Mouse (Mus musculus): Measurements from ENCODE around the gene Gpr182. TPM values are rescaled to one million over a fixed set of nuclear protein-coding genes. Genes with fewer than 3 reads are reported as not detected.
A peak's percentile ranks its signal among the peaks of the same experiment; 100 is the strongest.

Gpr182 gene
- polyA plus RNA-seq, 1 experiment from 2014 or later = 19.0 TPM

DNA sequence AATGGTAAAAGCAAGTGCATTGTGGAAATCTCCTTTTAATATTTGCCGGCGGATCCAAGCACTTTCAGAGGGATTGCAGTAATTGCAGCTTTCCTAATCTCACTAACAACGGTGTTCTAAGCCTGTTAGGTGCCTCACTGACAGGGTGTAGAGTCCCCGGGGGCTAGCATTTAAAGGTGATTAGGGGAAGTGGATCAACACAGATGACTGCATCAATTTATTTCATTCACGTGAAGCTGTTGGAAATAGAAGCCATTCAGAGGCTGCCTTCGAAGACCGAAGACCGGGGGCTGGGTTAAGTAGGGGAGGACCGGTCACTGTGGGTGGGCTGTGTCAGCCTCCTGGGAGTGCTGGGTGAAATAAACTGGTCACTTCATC lies 20.6 kb downstream of the Gpr182 start:
- Histone ChIP-seq H3K9me3 (replicated peaks; ENCODE audit: control insufficient read depth, low read length) (no peaks in the 10 kb centered on the region), H3K27me3 (ENCODE audit: control insufficient read depth, insufficient read depth, low read length) (peaks cover 6% of the 10 kb centered on the region; the same call in 1 of the 2 replicates), H3K4me2 (ENCODE audit: low read depth, low read length) (no peak overlapping the region), H3K4me1 (ENCODE audit: control insufficient read depth, insufficient read depth, low read length) (no peaks in the 10 kb centered on the region), H3K27ac (ENCODE audit: low read length) (no peak overlapping the region), H3K4me3 (ENCODE audit: low read length) (no peak overlapping the region), H3K9ac (ENCODE audit: low read length) (no peak overlapping the region), H3K36me3 (ENCODE audit: control insufficient read depth, insufficient read depth) (no peaks in the 10 kb centered on the region)
- ATAC-seq (replicated peaks; ENCODE audit: extremely low read depth, insufficient read depth, low FRiP score) = no peak
- 55% methylated on average over 9 of the region's 9 CpGs for WGBS

DNA sequence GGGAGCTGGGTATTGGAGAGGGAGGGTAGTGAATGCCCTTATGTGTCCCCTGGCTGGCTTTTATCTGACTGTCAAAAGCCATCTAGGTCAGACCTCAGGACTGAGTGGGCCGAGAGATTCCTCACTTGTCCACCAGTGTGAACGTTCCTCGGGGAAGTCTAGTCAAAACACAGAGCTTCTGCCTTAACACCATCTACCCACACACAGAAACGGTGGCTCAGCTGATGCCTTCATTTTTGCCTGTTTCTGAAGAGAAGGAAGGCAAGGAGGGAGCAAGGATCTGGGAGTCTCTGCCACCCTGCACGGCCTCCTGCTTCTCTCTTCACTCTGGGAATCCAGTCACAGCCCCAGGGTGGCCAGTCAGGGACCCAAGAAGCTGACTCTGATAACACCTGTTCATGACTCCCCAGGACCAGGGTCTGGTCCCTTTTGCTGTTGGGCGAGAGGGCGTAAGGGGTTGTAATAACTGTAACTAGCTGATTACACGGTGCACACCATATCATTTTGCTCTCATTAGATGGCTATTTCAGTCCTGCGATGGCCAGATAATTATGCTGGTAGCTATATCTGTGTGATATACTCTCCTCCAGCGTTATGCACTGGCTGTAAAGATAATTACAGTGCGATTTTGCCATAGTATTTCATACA lies 21.1 kb downstream of the Gpr182 start:
- no peaks in the 10 kb centered on the region for H3K36me3 ChIP-seq (ENCODE audit: control insufficient read depth, insufficient read depth)

DNA sequence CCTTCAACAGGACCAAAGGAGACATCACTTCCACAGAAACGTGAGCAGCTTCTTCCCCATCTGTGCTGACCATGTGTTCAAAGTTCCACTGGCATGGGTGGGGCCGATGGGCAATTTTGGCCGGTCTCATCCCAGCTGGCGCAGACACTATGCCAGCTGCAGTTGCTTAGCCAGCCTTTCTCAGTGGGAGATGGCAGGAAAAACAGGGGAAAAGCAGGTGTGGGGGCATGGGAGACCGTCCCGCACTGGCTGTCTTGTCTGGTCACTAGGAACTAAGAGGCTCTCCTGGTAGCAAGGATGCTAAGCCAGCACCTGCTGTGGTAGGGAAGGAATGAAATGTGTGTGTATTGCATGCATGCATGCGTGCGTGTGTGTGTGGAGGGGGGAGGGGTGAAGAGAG lies 23.1 kb downstream of the Gpr182 start:
- no peaks in the 10 kb centered on the region for H3K4me1 ChIP-seq (ENCODE audit: control insufficient read depth, insufficient read depth, low read length)
- no peak overlapping the region for H3K4me2 ChIP-seq (ENCODE audit: low read depth, low read length)
- H3K27ac ChIP-seq (ENCODE audit: low read length) = no peak overlapping the region
- 72% methylated on average over 8 of the region's 8 CpGs for WGBS
- H3K27me3 ChIP-seq (ENCODE audit: control insufficient read depth, insufficient read depth, low read length) = peaks cover 13% of the 10 kb centered on the region
- no peaks in the 10 kb centered on the region for H3K36me3 ChIP-seq (ENCODE audit: control insufficient read depth, insufficient read depth)
- no peak overlapping the region for H3K9ac ChIP-seq (ENCODE audit: low read length)
- H3K4me3 ChIP-seq (ENCODE audit: low read length) = no peak overlapping the region
- H3K9me3 ChIP-seq (replicated peaks; ENCODE audit: control insufficient read depth, low read length) = no peaks in the 10 kb centered on the region
- no peak for ATAC-seq (replicated peaks; ENCODE audit: extremely low read depth, insufficient read depth, low FRiP score)

More for the DNA sequence above, 21.1 kb downstream of the Gpr182 start:
- no peak overlapping the region for H3K4me3 ChIP-seq (ENCODE audit: low read length)
- no peaks in the 10 kb centered on the region for H3K9me3 ChIP-seq (replicated peaks; ENCODE audit: control insufficient read depth, low read length)
- no peak overlapping the region for H3K27ac ChIP-seq (ENCODE audit: low read length)
- WGBS = 59% methylated on average over 11 of the region's 11 CpGs
- no peak overlapping the region for H3K4me2 ChIP-seq (ENCODE audit: low read depth, low read length)
- ATAC-seq (replicated peaks; ENCODE audit: extremely low read depth, insufficient read depth, low FRiP score) = no peak
- H3K9ac ChIP-seq (ENCODE audit: low read length) = no peak overlapping the region
- H3K4me1 ChIP-seq (ENCODE audit: control insufficient read depth, insufficient read depth, low read length) = no peaks in the 10 kb centered on the region
- peaks cover 11% of the 10 kb centered on the region for H3K27me3 ChIP-seq (ENCODE audit: control insufficient read depth, insufficient read depth, low read length)

DNA sequence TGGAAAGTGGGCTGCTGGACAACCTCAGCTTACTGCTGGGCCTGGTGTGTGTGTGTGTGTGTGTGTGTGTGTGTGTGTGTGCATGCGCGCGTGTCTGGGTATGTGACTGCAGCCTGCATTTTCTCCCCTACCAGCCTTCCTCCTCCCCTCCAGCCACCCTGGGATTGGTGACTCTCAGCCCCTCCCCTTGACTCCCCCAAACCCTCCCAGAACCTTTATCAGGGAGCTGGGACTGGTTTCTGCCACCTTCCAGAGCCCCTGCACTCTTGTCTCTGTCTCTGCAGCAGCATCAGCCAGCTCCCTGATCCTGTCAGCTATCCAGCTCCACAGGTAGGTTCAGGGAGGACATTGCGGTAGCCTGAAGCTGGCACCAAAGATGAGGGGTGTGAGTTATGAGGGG lies 26.4 kb downstream of the Gpr182 start:
- Histone ChIP-seq H3K9me3 (replicated peaks; ENCODE audit: control insufficient read depth, low read length) (no peaks in the 10 kb centered on the region), H3K9ac (ENCODE audit: low read length) (no peak overlapping the region), H3K4me1 (ENCODE audit: control insufficient read depth, insufficient read depth, low read length) (0 out of 2 replicates have a peak, but pooled peaks cover 2% of the 10 kb centered on the region), H3K4me2 (ENCODE audit: low read depth, low read length) (no peak overlapping the region), H3K36me3 (ENCODE audit: control insufficient read depth, insufficient read depth) (no peaks in the 10 kb centered on the region), H3K4me3 (ENCODE audit: low read length) (no peak overlapping the region), H3K27me3 (ENCODE audit: control insufficient read depth, insufficient read depth, low read length) (peaks cover 32% of the 10 kb centered on the region), H3K27ac (ENCODE audit: low read length) (no peak overlapping the region)
- ATAC-seq (replicated peaks; ENCODE audit: extremely low read depth, insufficient read depth, low FRiP score) = no peak
- 44% methylated on average over 4 of the region's 4 CpGs for WGBS

DNA sequence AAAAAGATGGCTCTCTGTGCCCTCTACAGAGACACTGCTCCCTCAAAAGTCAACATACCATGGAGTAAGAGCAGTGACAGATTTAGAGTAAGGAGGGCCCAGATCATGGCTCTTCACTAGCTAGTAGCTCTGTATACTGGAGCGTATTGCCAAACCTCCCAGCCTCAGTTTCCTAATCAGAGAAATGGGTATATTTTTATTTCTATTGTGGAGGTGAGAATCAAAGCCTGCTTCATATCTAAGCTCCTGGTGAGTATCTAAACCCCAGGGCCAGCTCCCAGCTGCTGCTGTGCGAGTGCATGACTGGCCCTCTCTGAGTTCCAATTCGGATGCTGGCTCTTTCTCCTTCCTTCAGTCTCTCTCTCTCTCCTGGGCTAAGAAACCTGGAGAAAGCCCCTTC lies 27.4 kb downstream of the Gpr182 start, which contains the start of gene Tac2:
Gene Tac2 (plus strand): TSS at position 301 of the 400 bp plus-strand sequence.
- H3K4me2 ChIP-seq (ENCODE audit: low read depth, low read length) = no peak within 1 kb of the TSS
- no peaks in the 10 kb centered on the region for H3K9me3 ChIP-seq (replicated peaks; ENCODE audit: control insufficient read depth, low read length)
- peaks cover 32% of the 10 kb centered on the region for H3K27me3 ChIP-seq (ENCODE audit: control insufficient read depth, insufficient read depth, low read length)
- no peak within 1 kb of the TSS for H3K27ac ChIP-seq (ENCODE audit: low read length)
- H3K36me3 ChIP-seq (ENCODE audit: control insufficient read depth, insufficient read depth) = no peaks in the 10 kb centered on the region
- H3K4me3 ChIP-seq (ENCODE audit: low read length) = no peak within 1 kb of the TSS
- 0 out of 2 replicates have a peak, but pooled peaks cover 2% of the 10 kb centered on the region for H3K4me1 ChIP-seq (ENCODE audit: control insufficient read depth, insufficient read depth, low read length)
- H3K9ac ChIP-seq (ENCODE audit: low read length) = no peak within 1 kb of the TSS
- ATAC-seq (replicated peaks; ENCODE audit: extremely low read depth, insufficient read depth, low FRiP score) = no peak
- 74% methylated on average over 3 of the region's 3 CpGs for WGBS

DNA sequence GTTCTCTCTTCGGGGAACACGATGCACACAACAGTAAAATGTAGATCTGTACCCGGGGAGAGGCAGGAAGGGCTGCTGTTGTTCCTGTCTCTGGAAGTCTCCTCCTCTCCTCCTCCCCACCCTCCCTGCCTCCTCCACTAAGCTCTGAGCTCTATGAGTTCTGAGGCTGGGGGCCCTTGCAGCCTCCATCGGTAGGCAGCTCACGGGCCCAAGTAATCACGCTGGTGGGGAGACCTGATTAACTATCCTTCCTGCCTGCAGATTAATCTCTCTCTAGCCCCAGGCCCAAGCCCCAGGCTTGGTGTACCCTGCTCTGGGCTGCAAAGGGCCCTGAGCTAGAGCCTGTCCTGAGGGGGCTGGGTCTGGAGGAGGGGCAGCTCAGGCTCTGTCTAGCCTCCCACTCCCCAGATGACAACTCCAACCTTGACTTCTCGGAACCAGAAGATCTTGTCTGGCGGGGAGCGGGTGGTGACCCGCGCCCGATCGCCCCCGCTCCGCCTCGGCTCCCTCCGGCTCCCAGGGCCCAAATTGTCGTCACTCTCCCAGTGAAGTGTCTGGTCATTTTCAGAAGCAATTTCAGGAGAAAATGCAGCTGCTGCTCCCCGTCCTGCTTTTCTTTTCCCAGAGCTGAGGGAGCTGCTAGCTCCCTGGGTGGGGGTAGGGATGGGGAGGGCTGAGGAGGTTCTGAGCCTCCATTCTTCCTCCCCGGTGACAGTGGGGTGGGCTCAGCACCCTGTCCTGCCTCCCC lies 29.7 kb downstream of the Gpr182 start:
- Histone ChIP-seq H3K4me2 (ENCODE audit: low read depth, low read length) (peak overlapping the region; percentile 51), H3K4me3 (ENCODE audit: low read length) (peak overlapping the region; percentile 5), H3K9ac (ENCODE audit: low read length) (peak overlapping the region; percentile 18), H3K27ac (ENCODE audit: low read length) (no peak overlapping the region), H3K4me1 (ENCODE audit: control insufficient read depth, insufficient read depth, low read length) (0 out of 2 replicates have a peak, but pooled peaks cover 2% of the 10 kb centered on the region), H3K27me3 (ENCODE audit: control insufficient read depth, insufficient read depth, low read length) (peaks cover 26% of the 10 kb centered on the region), H3K36me3 (ENCODE audit: control insufficient read depth, insufficient read depth) (no peaks in the 10 kb centered on the region), H3K9me3 (replicated peaks; ENCODE audit: control insufficient read depth, low read length) (no peaks in the 10 kb centered on the region)
- no peak; the same call in 1 of the 2 replicates for ATAC-seq (replicated peaks; ENCODE audit: extremely low read depth, insufficient read depth, low FRiP score)
- WGBS = 11% methylated on average over 20 of the region's 20 CpGs

DNA sequence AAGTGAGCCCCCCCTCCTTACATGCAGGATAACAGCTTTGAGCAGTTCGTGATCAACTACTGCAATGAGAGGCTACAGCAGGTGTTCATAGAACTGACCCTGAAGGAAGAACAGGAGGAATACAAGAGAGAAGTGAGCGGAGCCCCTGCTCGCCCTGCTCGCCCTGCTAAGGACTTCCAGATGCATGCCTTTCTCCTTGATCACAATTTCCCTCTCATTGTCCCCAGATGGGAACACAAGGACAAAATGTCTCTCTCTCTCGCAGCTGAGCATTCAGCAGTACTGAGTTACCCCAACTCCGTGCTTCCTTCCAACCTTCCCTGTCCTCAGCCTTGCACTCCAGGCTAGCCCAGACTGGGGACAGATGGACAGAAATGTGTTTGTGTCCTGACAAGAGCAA lies 38.8 kb downstream of the Gpr182 start:
- WGBS = 68% methylated on average over 6 of the region's 6 CpGs
- Histone ChIP-seq H3K36me3 (ENCODE audit: control insufficient read depth, insufficient read depth) (no peaks in the 10 kb centered on the region), H3K9ac (ENCODE audit: low read length) (no peak overlapping the region), H3K4me1 (ENCODE audit: control insufficient read depth, insufficient read depth, low read length) (peaks cover 2% of the 10 kb centered on the region; the same call in 1 of the 2 replicates), H3K4me2 (ENCODE audit: low read depth, low read length) (no peak overlapping the region), H3K27me3 (ENCODE audit: control insufficient read depth, insufficient read depth, low read length) (no peaks in the 10 kb centered on the region), H3K27ac (ENCODE audit: low read length) (no peak overlapping the region), H3K9me3 (replicated peaks; ENCODE audit: control insufficient read depth, low read length) (no peaks in the 10 kb centered on the region), H3K4me3 (ENCODE audit: low read length) (no peak overlapping the region)
- no peak for ATAC-seq (replicated peaks; ENCODE audit: extremely low read depth, insufficient read depth, low FRiP score)

DNA sequence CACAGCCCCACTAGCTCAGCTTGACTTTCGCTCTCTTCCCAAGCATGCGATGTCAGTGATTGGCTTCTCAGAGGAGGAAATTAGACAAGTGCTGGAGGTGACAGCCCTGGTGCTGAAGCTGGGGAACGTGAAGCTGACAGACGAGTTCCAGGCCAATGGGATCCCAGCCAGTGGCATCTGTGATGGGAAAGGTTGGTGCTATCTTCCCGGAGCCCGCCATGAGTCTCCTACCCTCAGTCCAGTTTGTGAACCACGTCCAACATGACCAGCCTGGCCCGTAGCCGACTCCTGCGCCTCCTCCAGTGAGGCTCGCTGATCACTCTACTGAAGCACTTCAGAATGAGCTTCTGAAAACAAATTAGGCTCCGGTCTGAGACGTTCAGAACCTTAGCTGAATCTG lies 41.2 kb downstream of the Gpr182 start:
- H3K4me3 ChIP-seq (ENCODE audit: low read length) = no peak overlapping the region
- ATAC-seq (replicated peaks; ENCODE audit: extremely low read depth, insufficient read depth, low FRiP score) = no peak
- H3K27ac ChIP-seq (ENCODE audit: low read length) = no peak overlapping the region
- no peaks in the 10 kb centered on the region for H3K9me3 ChIP-seq (replicated peaks; ENCODE audit: control insufficient read depth, low read length)
- WGBS = 55% methylated on average over 13 of the region's 13 CpGs
- no peak overlapping the region for H3K9ac ChIP-seq (ENCODE audit: low read length)
- H3K36me3 ChIP-seq (ENCODE audit: control insufficient read depth, insufficient read depth) = no peaks in the 10 kb centered on the region
- H3K27me3 ChIP-seq (ENCODE audit: control insufficient read depth, insufficient read depth, low read length) = no peaks in the 10 kb centered on the region
- no peak overlapping the region for H3K4me2 ChIP-seq (ENCODE audit: low read depth, low read length)
- H3K4me1 ChIP-seq (ENCODE audit: control insufficient read depth, insufficient read depth, low read length) = peaks cover 6% of the 10 kb centered on the region

DNA sequence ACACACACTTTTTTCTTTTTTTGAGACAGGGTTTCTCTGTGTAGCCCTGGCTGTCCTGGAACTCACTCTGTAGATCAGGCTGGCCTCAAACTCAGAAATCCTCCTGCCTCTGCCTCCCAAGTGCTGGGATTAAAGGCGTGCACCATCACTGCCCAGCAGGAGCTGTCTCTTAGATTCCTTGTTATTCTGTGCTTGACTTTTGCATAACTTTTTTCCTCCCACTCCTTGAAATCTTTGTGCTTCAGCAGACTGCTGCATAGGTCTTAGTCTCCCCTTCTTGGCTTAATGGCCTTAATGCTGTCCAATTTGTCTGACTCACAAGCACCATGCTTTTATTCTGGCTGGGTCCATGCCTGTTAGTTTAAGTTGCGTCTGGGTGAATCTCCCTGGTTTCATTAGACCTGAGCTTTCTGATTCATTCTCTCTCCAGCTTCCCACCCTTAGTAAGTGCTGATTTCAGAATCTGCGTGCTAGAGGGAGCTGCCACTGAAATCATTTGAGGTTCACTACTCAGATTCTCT lies 42.6 kb downstream of the Gpr182 start:
- 79% methylated on average over 3 of the region's 3 CpGs for WGBS
- Histone ChIP-seq H3K27ac (ENCODE audit: low read length) (no peak overlapping the region), H3K9me3 (replicated peaks; ENCODE audit: control insufficient read depth, low read length) (no peaks in the 10 kb centered on the region), H3K4me1 (ENCODE audit: control insufficient read depth, insufficient read depth, low read length) (peaks cover 6% of the 10 kb centered on the region), H3K9ac (ENCODE audit: low read length) (no peak overlapping the region), H3K4me2 (ENCODE audit: low read depth, low read length) (no peak overlapping the region), H3K4me3 (ENCODE audit: low read length) (no peak overlapping the region), H3K36me3 (ENCODE audit: control insufficient read depth, insufficient read depth) (no peaks in the 10 kb centered on the region), H3K27me3 (ENCODE audit: control insufficient read depth, insufficient read depth, low read length) (no peaks in the 10 kb centered on the region)
- no peak for ATAC-seq (replicated peaks; ENCODE audit: extremely low read depth, insufficient read depth, low FRiP score)

All from heart, embryonic 16.5 days (tissue).